Mouse (Mus musculus): ENCODE measurements at regions not wholly inside any gene's neighbourhood (a gene's known extent, or its start where the extent isn't known, plus 50 kb on each side); places are given as distances from the start of the nearest gene placed in this dataset.

- ChIA-PET CTCF (interaction anchor here in 1 of 4 experiments (0.6 to 0.7 kb wide), 3 partner anchors 27 to 1999 kb away, joined by 3 to 7 read pairs (median 4); no protein-coding TSS in a partner anchor), POLR2A (interaction anchor here in 3 of 4 experiments (0.6 to 1.1 kb wide), 4 partner anchors 21 to 638 kb away, joined by 3 to 6 read pairs (median 4); no protein-coding TSS in a partner anchor)
These were observed 52.0 kb upstream of the Wwc2 start for GRCm38 (mm10) chr8:48042456-48043395.

- ChIA-PET CTCF (no interaction called here), POLR2A (no interaction called here)
These were observed 51.5 kb upstream of the Dctd start for GRCm38 (mm10) chr8:48047385-48047784.
